Mouse (Mus musculus) stomach, postnatal 0 days (tissue): ENCODE results near the gene Bhlha15.

ENCODE experiments used
- CTCF ChIP-seq: IDR thresholded peaks from 2 replicates; pipeline ENCODE4 v1.5.1; 2016; ENCODE audit warnings: antibody characterized with exemption, low read depth, mild to moderate bottlenecking, moderate library complexity
- EP300 ChIP-seq: optimal IDR thresholded peaks from 2 replicates; pipeline ENCODE3; 2016; ENCODE audit warnings: antibody characterized with exemption

GRCm38 (mm10) chr5:144189950-144190583 is at the start of gene Bhlha15:
- TF ChIP-seq CTCF (no peak), EP300 (no peak)
